23 mouse cellular contexts compared by ENCODE assay signal in the genomic region with DNA sequence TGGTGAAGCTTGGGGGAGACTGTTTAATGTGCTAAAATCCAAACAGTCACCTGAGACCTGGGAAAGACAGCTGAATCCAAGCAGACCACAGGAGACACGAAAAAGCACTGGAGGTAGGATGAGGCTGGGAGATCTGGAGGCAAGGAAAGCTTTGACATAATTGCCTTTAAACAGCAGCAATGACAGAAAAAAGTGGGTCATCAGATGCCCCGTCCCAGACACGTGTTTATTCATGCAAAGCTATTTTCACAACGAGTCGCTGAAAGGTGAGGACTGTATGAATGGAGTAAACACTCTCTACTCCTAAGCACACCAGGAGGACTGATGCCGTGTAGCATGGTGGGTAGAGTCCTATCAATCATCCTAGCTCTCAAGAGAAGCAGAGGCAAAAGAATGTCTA. TPM values are rescaled to one million over a fixed set of nuclear protein-coding genes. Genes with fewer than 3 reads are reported as not detected.
"Had no signal": no experiment of that assay in that cellular context is flagged by ENCODE, and none has a peak within 500 bp of the region (broad histone marks: within the 10 kb centered on the region; RNA-seq: fewer than 3 reads in every experiment).

No protein-coding gene starts in this region.

- H3K4me1 ChIP-seq: neural tube, embryonic 12.5 days had no signal

- H3K27me3 ChIP-seq: neural tube, embryonic 12.5 days; neural tube, embryonic 13.5 days; neural tube, embryonic 15.5 days; stomach, embryonic 15.5 days had no signal

- H3K9me3 ChIP-seq: neural tube, embryonic 12.5 days; neural tube, embryonic 13.5 days; neural tube, embryonic 15.5 days; stomach, embryonic 15.5 days had no signal

- DNase-seq: right cerebral cortex, adult 18-20 months; right cerebral cortex, postnatal 14 days; right cerebral cortex, postnatal 25 days; right cerebral cortex, postnatal 4 days; spleen, adult 18-20 months; thymus, adult 18-20 months; thymus, adult 2 months; thymus, postnatal 14 days; thymus, postnatal 25 days; thymus, postnatal 36 days; thymus, postnatal 4 days had no signal

- H3K4me3 ChIP-seq: neural tube, embryonic 12.5 days; neural tube, embryonic 13.5 days; neural tube, embryonic 15.5 days; stomach, embryonic 15.5 days had no signal

- H3K9ac ChIP-seq: neural tube, embryonic 12.5 days; neural tube, embryonic 13.5 days; neural tube, embryonic 15.5 days; stomach, embryonic 15.5 days had no signal

- H3K36me3 ChIP-seq: neural tube, embryonic 12.5 days; neural tube, embryonic 13.5 days; neural tube, embryonic 15.5 days; stomach, embryonic 15.5 days had no signal

- H3K27ac ChIP-seq: neural tube, embryonic 12.5 days; neural tube, embryonic 13.5 days; neural tube, embryonic 15.5 days; stomach, embryonic 15.5 days; stomach, postnatal 0 days had no signal

- H3K4me2 ChIP-seq: neural tube, embryonic 12.5 days; neural tube, embryonic 13.5 days; neural tube, embryonic 15.5 days; stomach, embryonic 15.5 days had no signal

RNA-seq across cellular contexts. Expression of gene 1700086D15Rik, which starts 43.9 kb away (rescaled TPM):
- total RNA-seq: neutrophil, adult 5-6 weeks had no signal
- polyA plus RNA-seq: neural tube, embryonic 11.5 days; neural tube, embryonic 12.5 days; neural tube, embryonic 13.5 days; small intestine, adult 2 months; spleen, adult 2 months; stomach, embryonic 14.5 days; stomach, embryonic 15.5 days; stomach, embryonic 16.5 days; stomach, postnatal 0 days; thymus, adult 2 months; urinary bladder, adult 2 months had no signal

RNA-seq across cellular contexts. Expression of gene Arhgap44, which starts 47.0 kb away (rescaled TPM):
- total RNA-seq: neutrophil, adult 5-6 weeks had no signal
